Mouse (Mus musculus) cerebellum, postnatal 14 days (tissue): ENCODE data around the gene Olfr31.

Source experiments
- DNase-seq, 2 experiments: peaks; one replicate each; pipeline ENCODE4 v3.0.0; 2021; ENCODE audit warnings: mixed read lengths in 2 of 2

Gene Olfr31

DNA sequence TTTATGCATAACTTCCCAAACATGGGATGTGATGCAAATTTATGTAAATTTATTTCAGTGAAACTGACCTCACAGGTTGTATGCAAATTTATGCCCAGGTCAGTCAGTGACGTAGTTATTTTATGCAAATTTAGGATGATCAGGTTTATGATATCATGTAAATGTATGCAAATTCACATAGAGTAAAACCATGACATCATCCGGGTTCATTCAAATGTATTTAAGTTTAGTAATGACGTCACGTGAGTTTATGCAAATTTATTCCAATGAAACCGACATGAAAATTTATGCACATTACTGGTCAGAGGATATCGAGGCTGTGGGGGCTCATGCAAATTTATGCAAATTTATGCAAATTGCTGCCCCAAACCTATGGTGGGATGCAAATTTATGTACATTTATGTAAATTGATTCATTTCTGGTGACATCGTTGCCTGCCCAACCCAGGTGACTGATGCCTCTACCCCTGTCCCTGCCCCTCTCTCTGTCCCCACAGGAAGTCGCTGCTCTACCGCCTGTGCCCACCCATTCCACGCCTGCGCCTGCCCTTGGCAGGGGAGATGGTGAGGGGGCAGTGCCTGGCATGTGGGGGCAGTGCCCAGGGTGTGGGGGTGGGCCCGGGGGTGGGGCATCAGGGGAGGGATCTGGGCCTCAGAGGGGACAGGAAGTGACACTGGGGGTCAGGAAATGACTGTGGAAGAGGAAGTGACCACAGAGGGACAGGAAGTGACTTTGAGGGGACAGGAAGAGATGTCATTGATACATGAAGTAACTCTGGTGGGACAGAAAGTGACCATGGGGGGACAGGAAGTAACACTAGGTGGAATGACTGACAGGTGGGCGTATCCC, 32.1 kb downstream of the Olfr31 start:
- DNase-seq = no peak

DNA sequence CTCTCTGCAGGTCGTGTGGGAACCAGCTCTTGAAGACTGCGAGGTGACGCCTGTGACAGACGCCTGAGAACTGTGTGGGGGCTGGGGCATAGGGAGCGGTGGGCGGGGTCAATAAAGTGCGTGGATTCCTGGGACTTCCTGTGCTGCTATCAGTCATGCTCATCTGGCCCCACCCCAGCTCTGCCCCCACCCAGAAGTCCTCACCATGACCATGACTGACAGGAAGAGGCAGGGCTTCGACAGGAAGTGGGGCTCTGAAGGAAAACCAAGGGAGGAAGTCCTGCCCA, 32.7 kb downstream of the Olfr31 start:
- DNase-seq = no peak
